Mouse (Mus musculus) neural tube, embryonic 10.5 days (tissue): Measurements from ENCODE around the gene Calm3.

Experiments
- DNase-seq: peaks from one replicate; pipeline ENCODE4 v3.0.0-alpha.2; 2017; ENCODE audit warnings: low spot score; ENCODE audit errors: extremely low spot score

Gene Calm3

GRCm38 (mm10) chr7:16915461-16916340, 8.2 kb downstream of the Calm3 start:
- DNase-seq = no peak

DNA sequence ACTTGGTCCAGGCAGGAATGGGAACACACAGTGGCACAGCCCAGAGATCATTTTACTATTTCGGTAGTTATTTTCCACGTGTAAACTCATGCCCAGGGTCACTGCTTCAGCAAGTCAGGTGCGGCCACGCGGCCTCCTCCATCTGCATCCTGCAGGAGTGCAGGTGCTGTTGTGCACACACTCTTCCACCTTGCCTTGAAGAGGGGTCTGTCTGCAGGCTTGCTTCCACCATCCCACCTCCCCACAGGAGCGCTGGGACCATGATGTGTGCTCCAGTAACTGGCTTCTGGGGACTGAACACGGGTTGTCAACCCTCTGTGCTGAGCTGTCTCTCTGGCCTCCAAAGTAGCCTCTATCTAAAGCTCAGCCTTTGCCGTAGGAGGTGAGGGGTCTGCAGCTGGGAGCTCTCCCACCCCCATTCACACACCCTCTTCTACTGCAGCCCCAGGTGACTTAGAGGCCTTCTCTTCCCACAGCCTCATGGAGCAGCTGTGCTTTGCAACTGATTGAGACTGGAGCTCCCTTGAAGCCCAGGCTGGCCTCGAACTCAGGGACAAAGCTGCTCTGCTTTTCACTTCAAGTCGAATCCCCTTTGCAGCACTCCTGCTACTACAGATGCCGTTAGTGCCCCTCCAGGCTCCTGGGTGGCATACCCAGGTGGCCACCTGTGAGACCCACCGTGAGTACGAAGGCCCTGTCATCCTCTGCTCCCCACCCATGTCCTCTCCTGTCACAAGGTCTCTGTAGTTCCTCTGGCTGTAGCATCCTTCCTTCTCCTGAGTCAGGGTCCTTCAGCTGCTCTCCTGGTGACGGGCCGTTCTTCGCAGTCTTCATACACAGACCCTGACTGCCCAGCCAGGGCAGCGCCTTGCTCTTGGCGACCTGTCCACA, 9.2 kb downstream of the Calm3 start:
- DNase-seq = no peak

DNA sequence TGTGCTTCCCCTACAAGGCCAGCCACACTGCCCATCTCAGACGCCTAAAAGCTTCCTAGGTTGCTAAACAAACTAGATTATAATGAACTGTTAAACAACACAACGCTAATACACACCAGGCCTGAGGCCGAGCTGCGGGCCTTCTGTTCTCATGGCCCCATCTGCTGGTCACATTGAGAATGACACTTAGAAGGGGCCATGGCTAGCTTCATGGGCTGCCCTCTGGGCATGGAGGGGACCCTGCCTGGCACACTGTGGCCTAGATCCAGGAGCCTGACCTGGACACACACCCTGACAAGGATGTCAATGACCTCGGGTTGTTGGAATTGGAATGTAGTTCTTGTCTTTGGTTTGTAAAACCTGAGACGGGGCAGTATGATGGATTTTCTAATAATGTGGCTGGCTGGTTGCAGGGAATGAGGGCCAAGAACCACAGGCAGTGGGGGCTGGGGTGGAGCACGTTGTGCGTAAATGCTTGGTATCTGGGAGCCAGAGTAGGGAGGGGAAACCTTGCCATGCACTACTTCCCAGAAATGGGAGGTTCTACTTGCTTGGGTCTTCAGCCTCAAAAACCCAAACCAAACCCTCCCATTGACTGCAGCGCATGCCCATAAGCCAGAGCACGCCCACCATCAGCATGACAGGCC, 10.0 kb downstream of the Calm3 start:
- peak; percentile 81 for DNase-seq

DNA sequence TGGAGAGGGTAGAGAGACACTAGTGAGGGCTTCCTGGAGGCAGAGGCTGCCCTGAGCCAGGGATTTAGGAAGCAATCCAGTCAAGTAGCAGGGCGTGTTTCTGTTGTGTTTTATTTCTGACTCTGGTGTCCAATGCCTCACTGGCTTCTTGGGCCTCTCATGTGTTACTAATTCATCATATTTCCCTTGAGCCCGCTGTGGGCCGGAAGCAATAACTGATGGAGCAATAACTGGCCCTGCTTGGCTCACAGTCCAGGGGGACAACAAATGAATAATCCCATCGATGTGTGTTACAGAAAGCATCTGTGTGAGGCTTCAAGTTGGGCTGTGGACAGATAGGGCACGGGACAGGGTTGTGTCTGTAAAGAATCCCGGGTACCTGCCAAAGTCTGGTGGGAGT, 11.6 kb downstream of the Calm3 start:
- DNase-seq = no peak

DNA sequence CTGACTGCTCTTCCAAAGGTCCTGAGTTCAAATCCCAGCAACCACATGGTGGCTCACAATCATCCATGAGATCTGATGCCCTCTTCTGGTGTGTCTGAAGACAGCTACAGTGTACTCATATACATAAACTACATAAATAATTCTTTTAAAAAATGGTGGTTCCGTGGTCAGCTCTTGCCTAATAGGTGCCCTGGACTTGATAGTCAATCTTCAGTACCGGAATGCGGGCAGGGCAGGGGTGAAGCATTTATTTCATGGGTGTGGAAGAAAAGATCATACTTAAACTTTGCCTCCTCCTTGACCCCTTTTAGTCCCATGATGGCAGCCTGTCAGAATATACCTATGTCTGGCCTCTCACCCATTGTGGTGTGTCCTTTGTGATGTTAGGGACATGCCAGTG, 12.0 kb downstream of the Calm3 start:
- no peak for DNase-seq

- DNase-seq = no peak
These were observed 14.0 kb downstream of the Calm3 start for GRCm38 (mm10) chr7:16909909-16910308.

- no peak for DNase-seq
These were observed 15.1 kb downstream of the Calm3 start for GRCm38 (mm10) chr7:16908859-16909258.

- no peak for DNase-seq
These were observed 15.5 kb downstream of the Calm3 start for GRCm38 (mm10) chr7:16908367-16908766.

- DNase-seq = no peak
These were observed 16.1 kb downstream of the Calm3 start for GRCm38 (mm10) chr7:16907842-16908241.

GRCm38 (mm10) chr7:16906889-16907559, 16.9 kb downstream of the Calm3 start:
- DNase-seq = no peak

- DNase-seq = no peak
These were observed 17.6 kb downstream of the Calm3 start, which contains the start of gene Ptgir for GRCm38 (mm10) chr7:16906281-16906680. Ptgir (plus strand) TSS chr7:16906490.

GRCm38 (mm10) chr7:16905491-16906021, 18.4 kb downstream of the Calm3 start:
- DNase-seq = no peak

GRCm38 (mm10) chr7:16904120-16904675, 19.7 kb downstream of the Calm3 start:
- DNase-seq = no peak

DNA sequence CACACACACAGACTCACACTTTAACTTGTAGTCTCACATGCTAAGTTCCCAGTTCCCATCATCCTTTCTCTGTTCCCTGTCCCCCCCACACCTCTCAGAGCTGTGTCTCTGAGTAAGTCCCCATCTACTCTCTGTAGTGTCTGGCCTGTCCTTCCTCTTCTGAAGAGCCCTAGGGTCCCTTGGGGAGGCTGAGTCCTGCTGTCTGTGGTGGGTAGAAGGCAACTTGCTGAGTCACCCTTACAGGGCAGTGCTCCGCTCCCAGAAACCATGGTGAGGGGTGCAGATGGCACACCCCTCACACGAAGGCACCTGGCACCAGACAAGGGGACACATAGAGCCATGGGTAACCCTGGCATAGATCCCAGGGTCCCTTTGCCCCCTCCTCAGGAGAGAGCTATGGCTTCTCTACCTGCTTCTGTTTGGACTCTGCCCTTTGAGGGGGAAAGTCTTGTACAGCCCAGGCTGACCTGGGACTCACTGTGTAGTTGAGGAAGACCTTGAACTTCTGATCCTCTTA, 20.4 kb downstream of the Calm3 start:
- no peak for DNase-seq

DNA sequence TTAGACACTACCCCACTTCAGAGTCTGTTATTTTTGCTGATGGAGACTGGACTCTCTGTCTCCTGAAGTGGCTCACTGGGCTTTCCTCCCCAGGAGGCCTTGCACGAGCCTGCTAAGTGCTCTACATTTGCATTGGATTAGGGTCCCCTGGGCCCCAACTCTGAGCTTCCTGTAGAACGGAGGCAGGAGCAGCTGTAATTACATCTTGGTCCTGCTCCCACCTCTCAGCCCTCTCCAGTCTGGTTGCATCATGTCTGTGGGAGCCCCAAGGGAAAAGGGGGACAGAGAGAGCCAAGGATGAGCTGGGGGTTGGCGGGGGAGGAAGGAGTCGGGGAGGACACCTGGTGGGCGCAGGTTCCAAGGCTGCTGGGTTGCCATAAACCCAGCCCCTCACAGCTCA, 23.4 kb downstream of the Calm3 start:
- DNase-seq = no peak

GRCm38 (mm10) chr7:16895511-16895910, 28.4 kb downstream of the Calm3 start:
- no peak for DNase-seq

DNA sequence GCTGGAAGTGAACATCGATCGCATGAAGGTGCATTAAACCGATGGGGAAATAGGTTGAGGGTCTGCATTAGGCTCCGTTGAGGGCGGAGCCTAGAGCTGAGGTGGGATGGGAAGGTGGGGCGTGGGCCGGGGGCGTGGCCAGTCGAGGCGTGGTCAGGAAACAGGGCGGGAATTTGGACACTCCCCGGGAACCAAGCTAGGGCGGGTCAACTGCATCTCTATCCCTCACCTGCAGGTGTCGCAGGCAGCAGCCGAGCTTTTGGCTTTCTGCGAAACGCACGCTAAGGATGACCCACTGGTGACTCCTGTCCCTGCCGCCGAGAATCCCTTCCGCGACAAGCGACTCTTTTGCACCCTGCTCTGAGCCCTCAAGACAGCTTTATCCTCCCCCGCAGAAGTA, 28.9 kb downstream of the Calm3 start:
- DNase-seq = peak; percentile 86

DNA sequence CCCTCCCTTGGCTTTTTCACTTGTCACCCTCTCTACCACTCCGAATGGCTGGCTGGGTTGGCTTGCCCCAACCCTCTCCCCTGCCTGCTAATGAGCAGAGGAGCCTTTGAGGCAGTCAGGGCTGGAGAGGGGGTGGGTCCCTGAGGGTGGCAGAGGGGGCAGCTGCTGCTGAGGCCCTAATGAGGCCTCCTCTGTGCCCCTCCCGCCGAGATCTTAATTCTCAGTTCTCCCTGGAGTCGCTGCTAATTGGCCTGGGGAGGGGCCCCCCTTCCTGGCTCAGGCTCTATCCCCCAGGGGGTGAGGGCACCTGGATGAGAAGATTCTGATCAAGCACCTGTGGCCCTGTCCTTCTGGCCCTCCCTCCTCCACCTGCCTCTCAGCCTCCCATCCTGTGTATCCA, 29.6 kb downstream of the Calm3 start:
- no peak for DNase-seq

DNA sequence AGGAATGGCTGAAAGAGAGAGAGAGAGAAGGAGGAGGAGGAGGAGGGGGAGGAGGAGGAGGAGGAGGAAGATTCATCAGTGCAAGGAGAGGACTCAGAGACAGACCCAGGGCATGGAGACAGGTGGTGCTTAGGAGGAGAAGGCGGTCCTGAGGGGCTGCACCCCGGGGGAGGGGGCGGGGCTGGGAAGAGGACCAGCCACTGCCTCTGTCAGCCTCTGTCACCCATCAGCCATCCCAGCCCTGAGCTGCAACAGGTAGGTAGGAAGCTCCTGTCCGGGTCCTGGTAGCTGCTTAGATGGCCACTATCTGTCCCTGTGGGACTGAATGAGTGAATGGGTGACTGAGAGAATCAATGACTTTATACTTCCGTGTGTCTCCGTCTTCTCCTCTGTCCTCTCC, 30.3 kb downstream of the Calm3 start:
- no peak for DNase-seq

- no peak for DNase-seq
These were observed 31.6 kb downstream of the Calm3 start for GRCm38 (mm10) chr7:16892352-16892730.
